Mouse (Mus musculus) heart, adult 8-10 months (tissue): ENCODE results near the gene Spred1. TPM values are rescaled to one million over a fixed set of nuclear protein-coding genes. Genes with fewer than 3 reads are reported as not detected.
A peak's percentile ranks its signal among the peaks of the same experiment; 100 is the strongest.

Source experiments
- DNase-seq: peaks from one replicate; pipeline ENCODE4 v3.0.0; 2022; ENCODE audit warnings: low spot score
- total RNA-seq, 4 experiments: library from RNA; stranded (reverse); gene quantifications; 2 replicates each; pipeline ENCODE4 v1.2.4; 2022

The Spred1 gene
- total RNA-seq, result 10 to 100 TPM in 3 of 4 experiments, 1 to 10 TPM in 1; 9.7 to 13.8 (median 13.0) TPM

DNA sequence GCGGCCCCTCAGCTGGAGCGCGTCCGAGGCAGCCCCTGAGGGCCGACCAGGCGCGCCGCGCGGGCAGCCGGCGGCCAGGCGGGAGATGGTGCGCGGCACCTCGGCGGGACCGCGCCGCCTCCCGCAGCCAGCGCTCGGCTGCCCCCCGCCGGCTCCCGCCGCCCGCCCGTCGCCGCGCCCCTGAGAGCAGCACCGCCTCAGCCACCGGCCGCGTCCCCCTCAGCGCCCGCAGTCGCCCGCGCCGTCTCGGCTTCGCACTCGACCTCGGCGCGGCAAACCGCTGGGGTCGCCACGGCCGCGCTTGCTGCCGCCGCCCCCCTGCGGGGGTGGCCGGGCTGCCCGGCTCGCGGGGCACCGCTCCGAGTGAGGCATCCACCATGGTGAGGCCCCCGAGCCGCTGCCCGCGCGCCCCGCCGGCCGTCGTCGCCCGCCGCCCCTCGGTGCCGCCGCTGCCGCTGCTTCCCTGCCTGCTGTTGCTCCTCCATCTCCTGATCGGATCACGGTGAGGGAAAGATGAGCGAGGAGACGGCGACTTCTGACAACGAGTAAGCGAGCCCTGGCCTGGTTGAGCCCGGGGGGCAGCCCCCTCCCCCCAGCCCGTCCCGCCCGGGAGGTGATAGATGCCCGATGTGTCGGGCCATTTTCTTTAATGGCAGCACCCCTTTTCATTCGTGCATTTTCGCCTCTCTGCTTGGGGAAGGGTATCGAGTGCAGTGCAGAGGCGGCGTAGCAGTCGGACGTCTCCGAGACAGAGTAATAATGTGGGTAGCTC lies at the start of gene Spred1:
Spred1 (plus strand) TSS at position 163 of the 772 bp plus-strand sequence.
- no peak for DNase-seq

GRCm38 (mm10) chr2:117071596-117071995 lies 49.6 kb upstream of the Spred1 start:
- no peak for DNase-seq

DNA sequence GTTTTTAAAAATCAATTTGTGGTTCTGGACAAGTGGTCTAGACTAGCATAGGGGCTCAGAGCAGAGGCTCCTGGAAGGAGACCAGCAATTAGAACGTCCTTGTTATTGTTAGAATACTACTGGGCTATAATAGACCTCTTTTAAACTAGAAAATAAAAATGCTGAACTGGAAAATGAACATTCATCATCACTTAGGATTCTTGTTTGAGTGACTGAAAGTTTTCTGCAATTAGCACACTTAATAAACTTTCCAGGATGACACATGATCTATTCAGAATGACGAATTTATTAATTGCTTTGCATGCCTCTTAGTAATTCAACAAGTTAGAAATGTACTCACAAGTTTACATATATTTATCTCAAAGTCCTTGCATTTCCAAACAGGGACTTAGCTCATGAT lies 42.5 kb upstream of the Spred1 start:
- no peak for DNase-seq

- no peak for DNase-seq
Measured at GRCm38 (mm10) chr2:117079621-117080020, 41.6 kb upstream of the Spred1 start.

DNA sequence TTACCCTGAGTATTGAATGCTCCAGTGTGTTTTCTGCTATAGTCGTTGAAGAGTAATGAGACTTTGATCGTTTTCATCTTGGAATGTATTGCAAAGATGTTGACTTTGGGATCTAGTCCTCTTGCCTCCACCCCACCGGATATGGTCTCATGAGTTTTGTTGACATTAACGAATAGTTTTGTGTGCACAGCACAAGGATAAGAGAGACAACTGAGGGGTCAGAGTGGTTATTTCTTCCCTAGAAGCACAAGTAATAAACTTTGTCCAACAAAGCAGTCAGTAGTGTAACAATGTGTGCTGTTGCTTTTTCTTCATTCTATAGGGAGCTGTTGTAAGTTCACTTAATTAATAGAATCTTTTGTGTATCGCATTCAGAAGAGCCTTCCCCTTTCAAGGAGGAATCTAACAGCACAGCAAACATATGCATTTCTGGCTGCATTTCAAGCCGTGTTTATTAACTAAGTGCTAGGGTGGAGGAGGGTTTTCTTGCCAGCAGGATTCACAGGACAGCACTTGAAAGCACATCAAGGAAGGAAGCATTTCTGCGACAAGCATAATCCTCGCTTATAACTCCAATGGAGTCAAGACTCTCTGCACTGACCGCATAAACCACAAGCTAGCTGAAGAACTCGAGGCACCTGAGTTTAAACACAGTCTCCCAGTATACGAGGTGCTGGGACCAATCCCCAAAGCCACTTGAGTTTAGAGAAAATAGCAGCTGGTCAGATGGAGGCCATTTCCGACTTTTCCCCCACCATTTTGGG lies 35.0 kb upstream of the Spred1 start:
- no peak for DNase-seq

- DNase-seq, result no peak
Measured at GRCm38 (mm10) chr2:117086766-117087457, 34.3 kb upstream of the Spred1 start.

DNA sequence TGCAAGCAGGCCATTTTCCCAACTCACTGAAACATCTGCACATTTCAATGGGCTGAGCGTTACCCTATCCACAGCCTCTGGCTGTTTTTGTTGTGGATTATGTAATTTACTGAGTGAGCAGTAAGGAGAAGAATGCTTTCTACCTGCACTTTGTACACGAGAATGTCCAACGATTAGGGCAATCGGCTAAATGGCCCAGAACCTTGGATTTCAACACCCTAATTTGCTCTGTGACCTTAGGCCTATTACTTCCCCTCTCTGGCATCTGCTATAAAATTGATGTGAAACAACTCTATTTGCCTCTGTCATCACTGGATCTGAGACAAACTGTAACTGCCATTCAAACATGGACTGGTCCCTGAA lies 33.7 kb upstream of the Spred1 start:
- DNase-seq, result no peak

DNA sequence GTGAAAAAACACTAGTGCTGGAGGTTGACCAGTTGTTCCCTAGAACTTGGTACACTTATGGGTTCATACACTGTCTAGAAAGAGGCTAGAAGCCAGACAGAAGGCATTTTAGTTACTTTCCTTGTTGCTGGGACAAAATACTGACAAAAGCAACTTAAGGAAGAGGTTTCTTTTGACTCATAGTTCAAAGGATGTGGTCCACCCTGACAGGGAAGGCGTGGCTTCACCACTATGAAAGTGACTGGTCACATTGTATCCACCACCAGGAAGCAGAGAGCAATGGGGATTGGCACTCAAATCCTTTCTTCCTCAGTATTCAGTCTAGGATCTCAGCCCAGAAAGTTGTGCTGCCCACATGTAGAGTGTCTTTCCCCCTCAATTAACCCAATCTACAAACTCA lies 31.7 kb upstream of the Spred1 start:
- no peak for DNase-seq

GRCm38 (mm10) chr2:117090061-117090460 lies 31.1 kb upstream of the Spred1 start:
- DNase-seq, result no peak

DNA sequence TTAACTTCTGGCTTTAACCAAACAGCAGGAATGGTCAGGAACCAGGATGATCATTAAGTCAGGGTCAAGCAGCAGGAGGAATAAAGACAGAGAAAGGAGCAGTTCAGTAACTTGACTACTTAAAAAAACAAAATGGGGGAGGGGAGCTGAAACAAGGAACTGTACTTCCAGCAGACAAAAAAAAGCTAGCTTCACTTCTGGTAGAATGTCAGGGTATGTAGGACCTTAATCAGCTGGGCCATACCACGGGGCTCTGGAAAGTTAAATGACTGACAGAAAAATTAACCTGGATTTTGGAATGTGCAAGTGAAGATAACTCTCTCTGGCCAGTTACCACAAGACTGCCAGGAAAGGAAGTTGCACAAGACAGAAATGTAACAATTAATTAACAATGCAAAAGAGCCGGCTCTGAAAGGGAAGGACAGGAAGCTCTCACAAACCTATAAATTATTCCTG lies 28.2 kb upstream of the Spred1 start:
- DNase-seq, result no peak

GRCm38 (mm10) chr2:117095491-117095890 lies 25.7 kb upstream of the Spred1 start:
- DNase-seq, result no peak

- DNase-seq, result no peak
Measured at GRCm38 (mm10) chr2:117097305-117097704, 23.9 kb upstream of the Spred1 start.

DNA sequence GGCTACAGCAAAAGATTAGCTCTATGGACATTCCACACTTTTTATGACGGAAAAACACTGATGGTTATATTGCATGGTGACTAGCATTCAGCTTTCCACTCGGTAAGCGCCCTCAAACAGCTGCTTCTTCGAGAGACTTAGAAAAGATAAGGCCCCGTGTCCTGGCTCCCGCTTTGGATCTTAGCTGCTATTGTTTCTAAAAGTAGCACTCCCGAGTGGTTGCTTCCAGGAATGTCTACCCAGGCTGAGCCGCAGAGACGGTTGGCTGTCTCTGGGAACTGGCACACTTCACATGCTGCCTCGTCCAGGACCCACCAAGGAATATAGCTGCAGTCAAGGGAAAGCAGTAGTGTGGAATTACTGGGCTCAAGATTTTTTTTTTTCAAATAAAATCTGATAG lies 21.9 kb upstream of the Spred1 start:
- no peak for DNase-seq

GRCm38 (mm10) chr2:117103461-117103860 lies 17.7 kb upstream of the Spred1 start:
- DNase-seq, result no peak

GRCm38 (mm10) chr2:117105407-117105806 lies 15.8 kb upstream of the Spred1 start:
- DNase-seq, result no peak

- DNase-seq, result no peak
Measured at GRCm38 (mm10) chr2:117108059-117108458, 13.1 kb upstream of the Spred1 start.

DNA sequence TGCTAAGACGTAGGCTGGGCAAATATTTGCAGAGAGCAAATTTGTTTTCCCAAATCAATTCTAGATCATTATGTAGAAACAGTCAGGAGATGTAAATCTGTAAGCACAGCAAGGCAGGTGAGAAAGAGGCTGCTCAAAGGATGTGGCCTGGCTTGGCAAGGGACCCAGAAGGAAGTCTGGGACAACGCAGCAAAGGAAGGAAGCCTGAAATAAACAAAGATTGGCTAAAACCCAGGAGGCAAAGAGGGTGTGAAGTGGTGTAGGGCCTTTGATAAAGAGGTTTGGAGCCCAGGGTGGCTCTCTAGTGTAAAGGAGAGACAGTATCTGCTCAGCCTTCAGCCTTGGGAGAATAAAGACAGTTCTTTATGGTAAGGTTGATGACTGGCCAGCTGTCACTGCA lies 11.9 kb upstream of the Spred1 start:
- DNase-seq, result peak; percentile 78

GRCm38 (mm10) chr2:117110355-117110866 lies 10.8 kb upstream of the Spred1 start:
- no peak for DNase-seq

DNA sequence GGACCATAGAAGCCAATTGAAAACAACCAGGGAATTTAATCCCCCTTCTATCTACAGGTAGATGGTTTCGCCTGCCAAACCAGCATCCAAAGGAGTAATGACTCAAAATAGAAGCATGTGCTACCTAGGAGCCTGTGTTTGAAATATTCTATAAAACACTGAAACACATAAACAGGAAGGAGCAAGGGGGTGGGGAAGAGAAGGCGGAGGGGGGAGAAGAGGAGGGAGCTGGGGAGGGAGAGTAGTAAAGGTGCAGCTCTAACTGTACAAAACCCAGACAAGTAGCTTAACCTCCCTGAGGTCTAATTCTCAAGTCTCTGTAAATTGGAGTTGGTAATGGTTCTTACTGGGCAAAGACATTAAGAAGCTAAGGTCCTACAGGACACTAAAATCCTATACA lies 7.9 kb upstream of the Spred1 start:
- no peak for DNase-seq

DNA sequence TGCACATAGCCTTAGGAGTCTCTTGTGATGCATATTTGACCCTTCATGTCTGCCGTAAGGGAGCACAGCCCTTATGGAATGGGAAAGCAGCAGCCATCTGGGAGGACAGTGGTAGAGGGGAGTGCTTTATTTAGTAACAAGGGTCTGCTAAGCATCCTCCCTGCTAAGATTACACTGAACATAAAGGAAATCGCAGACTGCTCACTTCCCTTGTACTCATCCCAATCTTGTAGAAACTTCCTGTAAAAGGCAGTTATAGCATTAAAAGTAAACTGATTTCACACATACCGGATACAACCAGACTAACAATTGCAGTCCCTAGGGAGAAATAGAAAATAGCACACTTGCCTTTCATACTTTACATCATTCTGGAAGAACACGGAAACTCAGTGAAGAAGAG lies 7.4 kb upstream of the Spred1 start:
- peak; percentile 65 for DNase-seq

DNA sequence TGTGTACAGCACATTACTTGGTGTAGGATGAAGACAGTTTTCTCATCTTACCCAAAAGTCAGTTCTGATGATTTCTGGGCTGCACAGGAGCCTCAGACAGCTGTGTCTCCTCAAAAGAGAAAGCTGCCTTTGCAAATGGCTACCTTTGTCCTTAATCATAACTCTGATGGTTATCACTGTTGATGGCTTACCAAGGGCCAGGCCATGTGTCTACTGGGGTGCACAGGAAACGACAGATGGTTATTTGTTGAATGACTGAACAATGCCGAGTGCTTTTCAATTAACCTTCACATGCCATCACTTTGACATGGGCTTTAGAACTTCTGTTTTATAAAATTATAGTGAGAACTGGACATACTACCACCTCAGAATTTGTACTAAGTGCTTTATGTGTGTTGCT lies 2.7 kb upstream of the Spred1 start:
- DNase-seq, result no peak
